Mouse (Mus musculus) hindbrain, embryonic 16.5 days (tissue): ENCODE measurements around the gene Vdr. TPM values are rescaled to one million over a fixed set of nuclear protein-coding genes. Genes with fewer than 3 reads are reported as not detected.
A peak's percentile ranks its signal among the peaks of the same experiment; 100 is the strongest.

ENCODE experiments used
- ATAC-seq: fragments of 200-750 bp; cut with Nextera tagmentation; 2 replicates; pipeline ENCODE4 v1.8.0; 2017; ENCODE audit warnings: moderate TSS enrichment, moderate library complexity
- H3K27ac ChIP-seq: fragments of 300-500 bp; sonication (generic); 2 replicates; pipeline ENCODE4 v1.5.1; 2014; ENCODE audit warnings: low read depth, mild to moderate bottlenecking, control low read depth, low read length, moderate library complexity
- H3K27me3 ChIP-seq: fragments of 300-500 bp; sonication (generic); replicated peaks from 2 replicates; pipeline ENCODE4 v1.6.1; 2014; ENCODE audit warnings: low read length; ENCODE audit not compliant: control insufficient read depth, insufficient read depth
- H3K36me3 ChIP-seq: fragments of 300-500 bp; sonication (generic); 2 replicates; pipeline ENCODE4 v1.6.1; 2014; ENCODE audit warnings: mild to moderate bottlenecking, low read length, moderate library complexity, mixed read lengths; ENCODE audit not compliant: control insufficient read depth, insufficient read depth
- H3K4me1 ChIP-seq: fragments of 300-500 bp; sonication (generic); 2 replicates; pipeline ENCODE4 v1.6.1; 2014; ENCODE audit warnings: low read depth, low read length; ENCODE audit not compliant: control insufficient read depth, insufficient read depth
- H3K4me2 ChIP-seq: fragments of 300-500 bp; sonication (generic); 2 replicates; pipeline ENCODE4 v1.6.1; 2014; ENCODE audit warnings: mild to moderate bottlenecking, low read length, control low read depth, moderate library complexity
- H3K4me3 ChIP-seq: fragments of 300-500 bp; sonication (generic); 2 replicates; pipeline ENCODE4 v1.5.1; 2014; ENCODE audit warnings: mild to moderate bottlenecking, low read length, control low read depth, moderate library complexity
- H3K9ac ChIP-seq: fragments of 300-500 bp; sonication (generic); 2 replicates; pipeline ENCODE4 v1.6.1; 2014; ENCODE audit warnings: low read depth, mild to moderate bottlenecking, control low read depth, low read length, moderate library complexity
- H3K9me3 ChIP-seq: fragments of 300-500 bp; sonication (generic); 2 replicates; pipeline ENCODE4 v1.6.1; 2014; ENCODE audit warnings: mild to moderate bottlenecking, low read length, moderate library complexity; ENCODE audit not compliant: control insufficient read depth
- WGBS: fragments of 180-500 bp; shearing (Covaris S2); extraction: QIAGEN DNeasy Blood & Tissue Kit; methylation state at CpG from one replicate; pipeline ENCODE4 v1.1.7; 2014; 5-methylcytosine and 5-hydroxymethylcytosine counted together
- polyA plus RNA-seq: library from polyadenylated mRNA; unstranded; fragments of >200 nt; fragmentation: Nextera tagmentation; extraction: Ambion mirVana; gene quantifications from 2 replicates; pipeline ENCODE4 v1.2.1, GENCODE M21; 2015

Vdr gene
- polyA plus RNA-seq, 1 experiment from 2014 or later, result 0.26 TPM

GRCm38 (mm10) chr15:97907801-97908751 is 2.4 kb downstream of the Vdr start:
- Histone ChIP-seq H3K9ac (peak overlapping the region; percentile 33), H3K9me3 (no peaks in the 10 kb centered on the region), H3K27me3 (peaks cover 22% of the 10 kb centered on the region), H3K4me1 (peaks cover 9% of the 10 kb centered on the region), H3K27ac (no peak overlapping the region), H3K4me3 (peak overlapping the region; percentile 44), H3K4me2 (peak overlapping the region; percentile 76), H3K36me3 (no peaks in the 10 kb centered on the region)
- peak; percentile 60; the same call in 1 of the 2 replicates for ATAC-seq
- WGBS, result 1% methylated on average over 59 of the region's 59 CpGs

GRCm38 (mm10) chr15:97907202-97907601 is 3.2 kb downstream of the Vdr start:
- Histone ChIP-seq H3K9ac (no peak overlapping the region), H3K9me3 (no peaks in the 10 kb centered on the region), H3K27ac (no peak overlapping the region), H3K27me3 (peaks cover 22% of the 10 kb centered on the region), H3K4me2 (no peak overlapping the region), H3K4me3 (no peak overlapping the region), H3K36me3 (no peaks in the 10 kb centered on the region), H3K4me1 (peaks cover 9% of the 10 kb centered on the region)
- 54% methylated on average over 5 of the region's 5 CpGs for WGBS
- ATAC-seq, result no peak

- Histone ChIP-seq H3K4me1 (peaks cover 9% of the 10 kb centered on the region), H3K9ac (no peak overlapping the region), H3K4me2 (no peak overlapping the region), H3K27me3 (peaks cover 18% of the 10 kb centered on the region), H3K9me3 (no peaks in the 10 kb centered on the region), H3K36me3 (no peaks in the 10 kb centered on the region), H3K4me3 (no peak overlapping the region), H3K27ac (no peak overlapping the region)
- no peak for ATAC-seq
- WGBS, result 77% methylated on average over 6 of the region's 6 CpGs
These were observed 5.1 kb downstream of the Vdr start for GRCm38 (mm10) chr15:97905281-97905680.

GRCm38 (mm10) chr15:97904339-97904991 is 6.0 kb downstream of the Vdr start:
- no peak for ATAC-seq
- Histone ChIP-seq H3K27me3 (peaks cover 18% of the 10 kb centered on the region), H3K27ac (no peak overlapping the region), H3K4me3 (no peak overlapping the region), H3K36me3 (no peaks in the 10 kb centered on the region), H3K4me1 (peaks cover 9% of the 10 kb centered on the region), H3K9me3 (no peaks in the 10 kb centered on the region), H3K9ac (no peak overlapping the region), H3K4me2 (no peak overlapping the region)
- WGBS, result 61% methylated on average over 11 of the region's 11 CpGs

GRCm38 (mm10) chr15:97903261-97904009 is 7.0 kb downstream of the Vdr start:
- ATAC-seq, result no peak
- WGBS, result 86% methylated on average over 15 of the region's 15 CpGs
- Histone ChIP-seq H3K4me1 (peaks cover 7% of the 10 kb centered on the region), H3K4me3 (no peak overlapping the region), H3K27me3 (peaks cover 11% of the 10 kb centered on the region), H3K27ac (no peak overlapping the region), H3K36me3 (no peaks in the 10 kb centered on the region), H3K9ac (no peak overlapping the region), H3K9me3 (no peaks in the 10 kb centered on the region), H3K4me2 (no peak overlapping the region)

- Histone ChIP-seq H3K4me2 (no peak overlapping the region), H3K36me3 (no peaks in the 10 kb centered on the region), H3K4me1 (no peaks in the 10 kb centered on the region), H3K27me3 (peaks cover 2% of the 10 kb centered on the region; the same call in 1 of the 2 replicates), H3K4me3 (no peak overlapping the region), H3K9ac (no peak overlapping the region), H3K27ac (no peak overlapping the region), H3K9me3 (no peaks in the 10 kb centered on the region)
- 90% methylated on average over 9 of the region's 9 CpGs for WGBS
- no peak for ATAC-seq
These were observed 9.4 kb downstream of the Vdr start for GRCm38 (mm10) chr15:97900991-97901390.

- Histone ChIP-seq H3K9me3 (no peaks in the 10 kb centered on the region), H3K27ac (no peak overlapping the region), H3K27me3 (peaks cover 2% of the 10 kb centered on the region; the same call in 1 of the 2 replicates), H3K4me2 (no peak overlapping the region), H3K4me3 (no peak overlapping the region), H3K36me3 (no peaks in the 10 kb centered on the region), H3K9ac (no peak overlapping the region), H3K4me1 (no peaks in the 10 kb centered on the region)
- no peak for ATAC-seq
- 66% methylated on average over 12 of the region's 12 CpGs for WGBS
These were observed 10.0 kb downstream of the Vdr start for GRCm38 (mm10) chr15:97900336-97900912.

- WGBS, result 58% methylated on average over 8 of the region's 8 CpGs
These were observed 10.7 kb downstream of the Vdr start for GRCm38 (mm10) chr15:97899714-97900113.

More at GRCm38 (mm10) chr15:97899714-97900113, 10.7 kb downstream of the Vdr start:
- Histone ChIP-seq H3K4me2 (no peak overlapping the region), H3K27ac (no peak overlapping the region), H3K9me3 (no peaks in the 10 kb centered on the region), H3K9ac (no peak overlapping the region), H3K36me3 (no peaks in the 10 kb centered on the region), H3K27me3 (no peaks in the 10 kb centered on the region), H3K4me1 (no peaks in the 10 kb centered on the region), H3K4me3 (no peak overlapping the region)
- no peak for ATAC-seq
